Mouse (Mus musculus) gastrocnemius, postnatal 4 days (tissue): ENCODE results near the gene Ctnna2. TPM values are rescaled to one million over a fixed set of nuclear protein-coding genes. Genes with fewer than 3 reads are reported as not detected.

Source experiments
- DNase-seq, 2 experiments: peaks; one replicate each; pipeline ENCODE4 v3.0.0; 2021 to 2022; ENCODE audit warnings: low spot score in 2 of 2, mixed read lengths in 2 of 2
- total RNA-seq, 2 experiments: library from RNA; stranded (reverse); gene quantifications; 2 replicates each; pipeline ENCODE4 v1.2.3; 2021

Gene Ctnna2
- total RNA-seq, 2 experiments from 2014 or later, result 0.52 to 0.62 TPM

DNA sequence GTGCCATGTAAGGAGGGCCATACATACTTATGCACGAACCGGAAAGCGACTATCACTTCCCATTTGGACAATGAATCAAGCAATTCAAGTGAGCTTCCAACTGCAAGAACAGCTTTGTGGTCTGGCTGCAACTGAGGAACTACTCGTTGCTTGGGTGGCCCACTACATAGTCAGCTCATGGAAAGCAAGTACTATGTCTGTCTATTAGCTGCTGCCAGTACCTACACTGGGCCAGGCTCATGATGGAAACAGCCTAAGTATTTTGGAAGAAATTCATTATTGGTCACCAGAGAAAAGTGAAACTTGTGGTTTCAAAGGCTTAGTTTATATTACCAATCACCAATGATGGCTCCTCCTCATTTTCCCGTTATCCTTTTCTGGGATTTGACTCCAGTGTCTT, 693.2 kb downstream of the Ctnna2 start:
- no peak for DNase-seq

DNA sequence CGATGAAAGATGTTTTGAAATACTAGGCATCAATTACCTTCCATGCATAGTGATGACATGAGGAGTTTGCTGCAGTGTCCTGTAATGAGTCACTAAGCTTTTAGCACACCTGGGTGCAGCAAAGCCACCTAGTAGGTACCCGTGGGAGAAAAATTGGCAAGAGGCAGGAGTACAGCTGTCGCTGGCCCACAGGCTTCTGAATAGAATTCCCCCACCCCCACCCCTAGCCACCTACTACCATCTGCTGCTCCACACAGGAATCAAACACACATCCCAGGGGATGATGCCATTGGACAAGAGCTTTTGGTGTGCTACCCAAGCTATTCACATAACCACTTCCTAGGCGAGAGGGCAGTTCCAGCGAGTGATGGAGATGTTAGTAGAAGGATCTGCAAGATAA, 700.7 kb downstream of the Ctnna2 start:
- DNase-seq, result no peak

DNA sequence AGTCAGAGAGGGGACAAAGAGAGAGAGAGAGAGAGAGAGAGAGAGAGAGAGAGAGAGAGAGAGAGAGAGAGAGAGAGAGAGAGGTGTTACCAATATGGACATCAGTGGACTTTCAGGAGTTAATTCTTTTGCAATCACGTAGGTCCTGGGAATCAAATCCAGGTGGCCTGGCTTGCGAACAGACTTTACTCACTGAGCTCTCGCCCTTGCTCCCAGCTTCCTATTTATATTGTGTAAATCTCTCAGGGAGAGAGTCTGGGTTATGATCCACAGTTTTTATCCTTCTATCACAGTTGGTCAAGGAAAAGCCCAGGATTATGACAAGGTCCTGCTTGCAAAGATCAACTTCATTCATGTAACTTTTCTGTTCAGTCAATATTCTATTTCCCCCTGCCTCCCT, 714.3 kb downstream of the Ctnna2 start:
- no peak for DNase-seq

GRCm38 (mm10) chr6:77257358-77258105, 722.0 kb downstream of the Ctnna2 start:
- DNase-seq, result peak in 1 of 2 experiments; percentile 11

DNA sequence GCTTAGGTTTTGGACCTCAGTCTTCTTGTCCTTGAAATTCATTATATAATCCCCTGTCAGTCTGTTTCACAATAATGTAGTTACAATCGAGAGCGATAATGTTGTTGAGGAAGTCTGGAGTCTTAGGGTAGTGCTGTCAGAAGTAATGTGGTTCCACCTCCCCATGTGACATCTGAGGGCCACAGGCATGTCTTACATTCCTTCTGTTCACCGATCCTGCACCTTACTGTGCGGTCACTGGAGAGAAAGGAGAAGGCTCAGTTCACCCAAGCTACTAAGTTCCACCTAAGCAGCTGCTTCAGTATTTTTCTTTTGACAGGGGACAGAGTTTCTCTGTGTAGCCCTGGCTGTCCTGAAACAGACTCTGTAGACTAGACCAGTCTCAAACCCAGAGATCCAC, 723.2 kb downstream of the Ctnna2 start:
- DNase-seq, result no peak

DNA sequence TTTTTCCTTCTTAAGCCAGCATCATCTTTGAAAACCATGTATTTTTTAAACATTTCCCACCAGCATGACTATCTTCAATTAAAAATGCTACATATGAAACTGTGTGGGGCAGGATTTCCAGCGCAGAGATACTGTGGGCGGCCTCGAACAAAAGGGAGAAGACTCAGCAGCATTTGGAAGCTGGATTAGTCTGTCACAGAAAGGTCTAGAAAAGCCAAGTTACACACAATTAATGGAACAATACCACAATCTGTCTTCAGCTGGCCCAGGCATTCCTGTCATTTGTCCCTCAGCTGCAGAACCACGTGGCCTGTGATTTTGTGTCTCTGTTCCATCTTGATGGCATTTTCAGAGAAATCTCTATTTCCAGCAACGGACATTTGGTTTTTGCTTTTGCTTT, 726.0 kb downstream of the Ctnna2 start:
- DNase-seq, result no peak

DNA sequence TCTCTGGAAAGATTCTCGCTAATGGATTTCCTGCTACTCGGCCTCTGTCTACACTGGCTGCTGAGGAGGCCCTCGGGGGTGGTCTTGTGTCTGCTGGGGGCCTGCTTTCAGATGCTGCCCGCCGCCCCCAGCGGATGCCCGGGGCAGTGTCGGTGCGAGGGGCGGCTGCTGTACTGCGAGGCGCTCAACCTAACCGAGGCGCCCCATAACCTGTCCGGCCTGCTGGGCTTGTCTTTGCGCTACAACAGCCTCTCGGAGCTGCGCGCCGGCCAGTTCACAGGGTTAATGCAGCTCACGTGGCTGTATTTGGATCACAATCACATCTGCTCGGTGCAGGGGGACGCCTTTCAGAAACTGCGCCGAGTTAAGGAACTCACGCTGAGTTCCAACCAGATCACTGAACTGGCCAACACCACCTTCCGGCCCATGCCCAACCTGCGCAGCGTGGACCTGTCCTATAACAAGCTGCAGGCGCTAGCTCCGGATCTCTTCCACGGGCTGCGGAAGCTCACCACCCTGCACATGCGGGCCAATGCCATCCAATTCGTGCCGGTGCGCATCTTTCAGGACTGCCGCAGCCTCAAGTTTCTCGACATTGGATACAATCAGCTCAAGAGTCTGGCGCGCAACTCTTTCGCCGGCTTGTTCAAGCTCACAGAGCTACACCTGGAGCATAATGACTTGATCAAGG, 735.8 kb downstream of the Ctnna2 start:
- DNase-seq, result peak in 1 of 2 experiments; percentile 7

DNA sequence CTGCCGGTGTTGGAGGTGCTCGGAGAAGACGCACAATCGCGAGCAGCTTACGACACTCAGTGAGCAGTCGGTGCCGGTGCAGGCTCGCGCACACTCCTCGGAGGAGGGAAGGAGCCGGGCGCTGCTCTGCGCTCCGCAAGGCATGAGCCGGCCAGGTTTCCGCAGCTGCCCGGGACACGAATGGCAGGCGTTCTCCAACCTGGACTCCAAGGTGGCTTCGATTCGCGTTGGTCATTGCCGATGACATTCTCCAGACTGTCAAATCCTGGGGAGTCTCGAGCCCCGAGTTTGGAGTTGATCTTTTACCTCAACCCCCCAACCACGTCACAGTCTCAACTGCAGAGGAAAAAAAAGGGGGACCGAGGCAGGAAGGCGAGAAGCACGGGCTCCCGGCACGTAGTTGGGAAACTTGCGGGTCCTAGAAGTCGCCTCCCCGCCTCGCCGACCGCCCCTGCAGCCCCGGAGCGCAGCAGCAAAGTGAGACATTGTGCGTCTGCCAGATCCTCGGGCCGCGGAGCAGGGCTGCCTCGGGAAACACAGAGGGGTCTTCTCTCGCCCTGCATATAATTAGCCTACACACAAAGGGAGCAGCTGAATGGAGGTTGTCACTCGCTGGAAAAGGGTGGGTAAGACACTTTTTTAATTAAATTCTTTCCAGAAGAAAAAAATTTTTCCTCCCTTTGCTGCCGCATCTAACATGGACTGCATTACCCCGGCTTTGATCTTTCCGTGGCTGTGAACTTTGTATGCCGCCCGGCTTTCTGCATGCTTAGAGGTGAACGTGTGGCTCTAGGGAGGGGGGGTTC, 736.7 kb downstream of the Ctnna2 start, which contains the start of gene Lrrtm1:
Gene Lrrtm1, plus strand, starts transcription at position 89 of the 806 bp plus-strand sequence.
- peak in 1 of 2 experiments; percentile 33 for DNase-seq

DNA sequence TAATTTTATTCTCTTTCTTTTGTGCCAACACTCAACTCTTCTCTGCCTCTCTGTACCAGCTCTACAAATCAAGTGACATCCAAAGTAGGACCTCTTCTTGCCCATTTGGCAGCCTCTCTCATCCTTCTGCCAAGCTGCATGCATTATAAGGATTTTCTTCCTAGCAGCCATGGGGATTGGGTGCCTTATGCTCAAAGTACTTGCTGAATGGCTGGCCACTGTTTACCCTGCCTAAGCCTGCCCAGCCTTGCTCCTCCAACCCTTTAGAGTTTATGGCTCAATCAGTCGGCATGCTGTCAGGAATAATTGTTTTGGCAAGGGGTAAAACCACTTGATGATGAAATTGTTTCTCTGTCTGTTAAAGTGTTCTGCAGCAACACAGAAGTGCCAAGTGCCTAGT, 739.1 kb downstream of the Ctnna2 start:
- no peak for DNase-seq

DNA sequence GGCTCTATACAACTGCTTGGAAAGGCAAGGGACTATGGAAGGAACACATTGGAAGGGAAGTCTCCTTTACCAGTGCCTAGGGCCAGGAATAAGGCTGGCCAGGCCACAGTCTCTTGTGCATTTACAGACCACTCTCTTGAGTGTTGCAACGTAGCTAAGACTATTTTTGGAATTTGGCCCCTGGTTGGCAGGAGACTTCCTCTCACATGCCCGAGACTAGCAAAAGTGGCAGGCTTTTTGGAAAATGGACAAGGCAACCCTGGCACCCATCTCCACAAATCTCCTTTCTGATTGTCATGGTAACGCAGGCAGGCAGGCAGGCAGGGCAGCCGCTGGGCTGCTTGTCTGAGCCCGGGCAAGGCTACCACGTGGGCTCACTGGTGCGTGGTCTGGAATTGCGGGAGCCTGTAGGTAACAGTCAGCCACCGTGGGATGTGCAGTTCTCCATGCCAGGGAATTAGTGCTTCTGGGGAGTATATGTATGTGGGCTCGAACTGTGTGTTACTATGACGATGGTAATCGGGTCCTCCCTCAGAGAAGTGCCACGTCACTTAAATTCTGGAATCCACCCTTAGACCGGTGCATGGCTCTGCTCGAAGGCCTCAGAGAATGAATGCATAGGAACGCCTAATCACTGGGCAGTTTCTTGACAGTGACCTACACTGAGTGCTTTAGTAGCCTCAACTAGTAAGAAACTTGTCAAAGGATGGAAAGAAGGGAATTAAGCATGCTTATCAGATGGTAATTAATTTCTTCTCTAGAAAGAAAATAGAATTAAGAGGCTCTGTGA, 756.5 kb downstream of the Ctnna2 start:
- DNase-seq, result no peak

- DNase-seq, result no peak
Observed at GRCm38 (mm10) chr6:77220776-77221175, 758.7 kb downstream of the Ctnna2 start.

DNA sequence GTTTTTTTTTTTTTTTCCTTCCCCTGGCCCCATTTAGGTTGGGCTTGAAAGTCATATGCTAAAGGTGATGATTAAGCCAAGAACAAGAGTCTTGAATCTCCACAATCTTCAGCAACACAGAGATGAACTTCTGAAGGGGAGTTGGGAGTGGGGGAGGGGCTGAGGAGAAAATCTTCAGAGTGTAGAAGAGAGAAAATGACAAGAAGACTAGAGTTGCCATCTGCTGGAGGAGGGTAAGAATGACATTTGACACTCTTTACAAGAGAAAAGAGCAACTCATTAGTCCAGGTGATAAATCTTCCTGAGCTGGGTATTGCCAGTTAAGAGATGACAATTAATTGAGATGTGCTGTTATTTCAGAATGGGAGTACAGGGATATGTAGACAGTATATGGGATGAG, 760.6 kb downstream of the Ctnna2 start:
- DNase-seq, result no peak

- DNase-seq, result no peak
Observed at GRCm38 (mm10) chr6:77215322-77215721, 764.2 kb downstream of the Ctnna2 start.

DNA sequence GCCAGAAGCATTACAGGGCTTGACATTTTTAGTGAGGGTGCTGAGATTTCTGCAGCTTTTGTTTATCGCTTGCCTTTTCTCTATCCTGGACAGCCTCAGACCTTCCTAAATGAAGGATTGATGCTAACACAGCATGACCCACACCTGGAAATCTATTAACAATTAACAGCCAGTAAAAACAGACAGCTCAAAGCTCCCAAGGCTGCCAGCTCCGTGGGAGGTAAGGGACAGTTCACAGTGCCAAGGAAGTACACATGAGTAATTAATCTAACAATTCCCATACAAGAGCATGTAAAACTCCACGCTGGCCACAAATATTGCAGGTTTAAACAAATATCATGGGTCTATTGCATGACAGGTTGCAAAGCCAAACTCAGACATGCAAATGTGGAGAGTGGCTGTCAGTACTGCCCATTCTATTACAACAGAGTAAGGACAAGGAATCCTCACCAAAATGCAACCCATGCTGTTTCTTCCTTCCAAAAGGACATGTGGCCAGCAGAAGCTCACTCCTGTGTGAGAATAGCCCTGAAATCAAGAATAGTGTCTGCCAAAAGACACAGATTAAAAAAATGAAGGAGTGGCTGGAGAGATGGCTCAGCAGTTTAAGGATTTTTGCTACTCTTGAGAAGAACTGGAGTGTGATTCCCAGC, 765.6 kb downstream of the Ctnna2 start:
- no peak for DNase-seq

DNA sequence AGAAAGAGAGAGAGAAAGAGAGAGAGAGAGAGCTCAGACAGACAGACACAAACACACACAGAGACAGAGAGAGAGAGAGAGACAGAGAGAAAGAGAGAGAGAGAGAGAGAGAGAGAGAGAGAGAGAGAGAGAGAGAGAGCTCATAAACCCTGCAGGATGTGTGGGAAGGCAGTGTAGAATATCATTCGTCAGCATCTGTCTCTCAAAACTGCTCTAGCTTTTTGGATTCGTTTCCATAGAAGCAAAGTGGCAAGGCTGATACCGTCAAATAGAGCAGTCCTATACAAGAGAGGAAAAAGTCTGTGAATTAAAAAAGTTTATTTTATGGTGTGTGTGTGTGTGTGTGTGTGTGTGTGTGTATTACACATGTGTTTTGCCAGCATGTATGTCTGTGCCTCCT, 769.6 kb downstream of the Ctnna2 start:
- no peak for DNase-seq

DNA sequence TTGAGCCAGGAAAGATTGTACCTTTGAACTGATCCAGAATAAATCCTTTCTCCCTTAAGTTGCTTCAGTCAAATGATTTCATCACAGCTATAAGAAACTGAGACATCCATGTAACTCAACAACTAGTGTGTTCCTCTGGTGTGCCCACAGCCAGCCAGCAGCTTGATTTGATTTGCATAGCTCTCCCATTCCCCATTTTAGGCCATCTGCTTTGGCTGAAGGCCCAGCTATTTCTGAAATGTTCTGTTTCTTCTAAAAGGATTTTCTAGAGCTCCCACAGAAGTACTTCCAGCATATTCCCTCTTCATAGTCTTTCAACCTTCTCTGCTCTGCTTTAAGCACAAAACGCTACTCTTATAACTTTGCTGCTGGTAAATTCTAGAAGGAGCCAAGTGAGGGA, 770.3 kb downstream of the Ctnna2 start:
- no peak for DNase-seq

GRCm38 (mm10) chr6:77199375-77199774, 780.1 kb downstream of the Ctnna2 start:
- no peak for DNase-seq

DNA sequence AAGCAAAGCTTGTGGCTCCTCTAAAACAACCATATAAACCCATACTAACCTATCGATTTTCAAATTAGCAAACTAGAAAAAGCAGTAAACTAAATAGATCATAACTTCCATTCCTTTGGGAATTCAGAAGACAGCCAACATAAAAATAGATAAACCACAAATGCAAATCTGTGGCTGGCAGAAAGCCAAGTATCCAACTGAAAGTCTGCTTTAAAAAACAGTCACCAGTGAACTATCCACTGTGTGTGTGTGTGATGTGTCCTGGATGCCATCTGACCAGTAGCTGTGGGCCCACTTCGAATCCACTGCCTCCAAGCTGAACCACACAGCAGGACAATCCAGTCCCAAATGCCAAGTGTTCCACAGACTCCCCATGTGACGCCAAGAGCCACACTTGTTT, 782.8 kb downstream of the Ctnna2 start:
- DNase-seq, result no peak

- no peak for DNase-seq
Observed at GRCm38 (mm10) chr6:77191635-77192034, 787.9 kb downstream of the Ctnna2 start.

GRCm38 (mm10) chr6:77188628-77189027, 790.9 kb downstream of the Ctnna2 start:
- DNase-seq, result no peak

DNA sequence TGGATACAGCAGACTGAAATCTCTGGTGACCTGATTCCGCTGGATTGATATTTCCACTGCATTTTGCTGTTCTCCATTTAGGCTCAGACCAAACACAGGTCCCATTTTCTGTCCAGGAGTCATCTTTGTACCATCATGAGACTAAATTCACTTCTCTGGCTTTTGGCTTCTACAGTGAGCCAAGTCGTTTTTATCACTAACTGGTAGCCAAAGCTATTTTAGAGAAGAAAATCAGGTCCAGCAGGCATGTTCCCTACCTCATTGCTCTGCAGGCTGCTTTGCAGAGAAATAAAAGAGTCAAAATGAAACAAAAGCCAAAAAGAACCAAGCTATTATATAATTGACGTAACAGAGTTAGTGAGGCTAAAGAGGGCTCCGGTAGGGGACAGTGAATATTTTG, 793.7 kb downstream of the Ctnna2 start:
- no peak for DNase-seq
